Mouse (Mus musculus) heart, adult 9 months (tissue): ENCODE measurements around the gene Krt18.
"Not testable (repeated sequence)": the region's sequence is repeated elsewhere in the genome, so short reads cannot be mapped to it uniquely, and the experiment has no call there.

Experiments
- DNase-seq, 2 experiments: peaks; one replicate each; pipeline ENCODE4 v3.0.0; 2022; ENCODE audit warnings: low spot score in 2 of 2

The Krt18 gene

GRCm38 (mm10) chr15:102065661-102066325 is 37.8 kb downstream of the Krt18 start:
- peak; percentile 82 to 92 for DNase-seq

- no peak for DNase-seq
These were observed 42.8 kb downstream of the Krt18 start for GRCm38 (mm10) chr15:102070476-102071467.

GRCm38 (mm10) chr15:102072963-102073558 is 45.1 kb downstream of the Krt18 start:
- DNase-seq, result no peak

- peak; percentile 98 to 99 for DNase-seq
These were observed 45.6 kb downstream of the Krt18 start, which contains the start of gene Eif4b for GRCm38 (mm10) chr15:102073559-102074069. TSS of gene Eif4b (plus strand) at chr15:102073773.

- peak; percentile 53 to 59 for DNase-seq
These were observed 46.2 kb downstream of the Krt18 start for GRCm38 (mm10) chr15:102074070-102074731.

GRCm38 (mm10) chr15:102074876-102075585 is 47.1 kb downstream of the Krt18 start:
- no peak for DNase-seq

GRCm38 (mm10) chr15:102077111-102077677 is 49.2 kb downstream of the Krt18 start:
- DNase-seq, result no peak

GRCm38 (mm10) chr15:102079221-102079620 is 51.2 kb downstream of the Krt18 start:
- no peak for DNase-seq

- DNase-seq, result not testable (repeated sequence)
These were observed 51.9 kb downstream of the Krt18 start for GRCm38 (mm10) chr15:102079924-102080323.

GRCm38 (mm10) chr15:102080429-102080828 is 52.4 kb downstream of the Krt18 start:
- no peak for DNase-seq
